Mouse (Mus musculus) embryonic facial prominence, embryonic 10.5 days (tissue): Measurements from ENCODE around the gene Rac3. TPM values are rescaled to one million over a fixed set of nuclear protein-coding genes. Genes with fewer than 3 reads are reported as not detected.
"Not testable (repeated sequence)": the region's sequence is repeated elsewhere in the genome, so short reads cannot be mapped to it uniquely, and the experiment has no call there.

Experiments used
- DNase-seq: peaks from one replicate; pipeline ENCODE4 v3.0.0-alpha.2; 2017; ENCODE audit warnings: low spot score
- H3K27ac ChIP-seq: fragments of 300-500 bp; sonication (generic); replicated peaks from 2 replicates; pipeline ENCODE4 v1.5.1; 2016; ENCODE audit warnings: mild to moderate bottlenecking
- H3K27me3 ChIP-seq: fragments of 300-500 bp; sonication (generic); replicated peaks from 2 replicates; pipeline ENCODE4 v1.6.1; 2016; ENCODE audit warnings: low read depth, mild to moderate bottlenecking; ENCODE audit not compliant: poor library complexity, severe bottlenecking
- H3K36me3 ChIP-seq: fragments of 300-500 bp; sonication (generic); replicated peaks from 2 replicates; pipeline ENCODE4 v1.6.1; 2016; ENCODE audit warnings: mild to moderate bottlenecking, moderate library complexity
- H3K4me1 ChIP-seq: fragments of 300-500 bp; sonication (generic); 2 replicates; pipeline ENCODE4 v1.6.1; 2016
- H3K4me3 ChIP-seq: fragments of 300-500 bp; sonication (generic); 2 replicates; pipeline ENCODE4 v1.5.1; 2016; ENCODE audit warnings: mild to moderate bottlenecking, moderate library complexity
- H3K9me3 ChIP-seq: fragments of 300-500 bp; sonication (generic); 2 replicates; pipeline ENCODE4 v1.6.1; 2016; ENCODE audit warnings: mild to moderate bottlenecking
- WGBS: fragments of 180-500 bp; shearing (Covaris S2); methylation state at CpG from one replicate; pipeline ENCODE4 v1.1.7; 2016; 5-methylcytosine and 5-hydroxymethylcytosine counted together
- polyA plus RNA-seq: library from polyadenylated mRNA; unstranded; fragments of >200 nt; fragmentation: Nextera tagmentation; extraction: Ambion mirVana; gene quantifications from 2 replicates; pipeline ENCODE4 v1.2.1, GENCODE M21; 2016

The Rac3 gene
- polyA plus RNA-seq, 1 experiment from 2014 or later, result 31.2 TPM

DNA sequence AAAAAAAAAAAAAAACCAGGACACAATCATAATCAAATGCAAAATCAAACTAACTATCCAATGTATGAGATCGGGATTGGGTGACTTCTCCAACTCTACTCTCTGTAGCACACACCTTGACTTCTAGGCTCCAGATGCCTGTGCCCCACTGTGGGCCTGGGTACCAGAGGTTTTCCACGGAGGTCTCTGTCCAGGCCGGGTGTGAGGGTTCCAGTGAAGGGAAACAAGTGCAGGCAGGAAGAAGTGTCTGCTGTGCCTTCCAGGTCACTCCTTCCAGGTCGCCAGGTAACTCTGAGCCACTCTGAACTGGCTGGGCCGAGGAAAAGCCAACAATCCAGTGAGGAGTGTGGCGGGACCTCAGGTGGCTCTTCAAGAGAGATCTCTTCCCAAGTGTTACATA lies 15.2 kb downstream of the Rac3 start:
- Histone ChIP-seq H3K9me3 (no peaks in the 10 kb centered on the region), H3K27me3 (peaks cover 7% of the 10 kb centered on the region), H3K27ac (no peak overlapping the region), H3K4me1 (peaks cover 3% of the 10 kb centered on the region; the same call in 1 of the 2 replicates), H3K4me3 (no peak overlapping the region), H3K36me3 (no peaks in the 10 kb centered on the region)
- DNase-seq, result no peak
- 77% methylated on average over 6 of the region's 6 CpGs for WGBS

DNA sequence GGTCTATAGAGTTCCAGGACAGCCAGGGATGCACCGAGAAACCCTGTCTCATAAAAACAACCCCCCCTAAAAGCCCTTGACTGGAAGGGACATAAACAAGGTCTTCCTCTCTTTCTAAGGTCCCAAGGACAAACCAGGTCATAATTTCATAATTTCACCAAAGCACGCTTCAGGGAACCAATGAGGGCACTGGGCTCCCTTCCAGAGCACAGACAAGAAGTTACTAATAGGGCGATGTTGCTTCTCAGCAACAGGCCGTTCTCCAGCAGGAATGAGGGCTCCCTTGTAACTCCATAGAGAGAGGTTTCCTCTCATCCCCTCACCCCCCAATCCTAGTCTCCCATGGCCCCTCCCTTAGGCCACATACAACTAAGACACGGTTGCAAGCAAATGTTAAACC lies 19.7 kb downstream of the Rac3 start:
- 92% methylated on average over 5 of the region's 5 CpGs for WGBS
- Histone ChIP-seq H3K4me1 (no peaks in the 10 kb centered on the region), H3K36me3 (no peaks in the 10 kb centered on the region)

GRCm38 (mm10) chr11:120744121-120744701 lies 22.9 kb downstream of the Rac3 start:
- DNase-seq, result no peak
- H3K4me3 ChIP-seq, result no peak overlapping the region
- H3K27me3 ChIP-seq, result no peaks in the 10 kb centered on the region
- no peak overlapping the region for H3K27ac ChIP-seq
- H3K9me3 ChIP-seq, result no peaks in the 10 kb centered on the region
- H3K4me1 ChIP-seq, result no peaks in the 10 kb centered on the region
- no peaks in the 10 kb centered on the region for H3K36me3 ChIP-seq
- WGBS, result 77% methylated on average over 7 of the region's 7 CpGs

More for the DNA sequence above, 19.7 kb downstream of the Rac3 start:
- Histone ChIP-seq H3K27me3 (no peaks in the 10 kb centered on the region), H3K27ac (no peak overlapping the region), H3K9me3 (no peaks in the 10 kb centered on the region), H3K4me3 (no peak overlapping the region)
- no peak for DNase-seq

DNA sequence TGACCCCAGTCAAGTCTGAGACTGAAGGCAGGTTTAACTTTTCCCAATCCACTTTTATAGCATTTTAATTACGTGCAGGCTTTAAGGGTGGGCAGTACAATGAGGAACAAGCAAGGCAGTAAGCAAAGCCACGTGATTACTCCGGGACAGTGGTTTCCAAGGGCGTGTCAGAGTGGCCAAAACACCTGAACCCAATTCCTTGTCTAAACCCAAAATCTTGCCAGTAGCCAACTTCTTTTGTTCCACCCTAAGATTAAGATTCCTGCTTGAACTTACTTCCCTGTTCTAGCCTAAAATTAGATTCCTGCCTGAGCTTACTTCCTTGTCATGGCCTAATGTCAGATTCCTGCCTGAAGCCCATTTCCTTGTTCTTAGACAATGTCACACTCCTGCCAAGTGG lies 26.7 kb downstream of the Rac3 start:
- Histone ChIP-seq H3K27me3 (0 out of 2 replicates have a peak, but pooled peaks cover 4% of the 10 kb centered on the region), H3K9me3 (no peaks in the 10 kb centered on the region), H3K27ac (no peak overlapping the region), H3K4me3 (no peak overlapping the region), H3K4me1 (no peaks in the 10 kb centered on the region), H3K36me3 (no peaks in the 10 kb centered on the region)
- 76% methylated on average over 4 of the region's 4 CpGs for WGBS
- DNase-seq, result no peak

DNA sequence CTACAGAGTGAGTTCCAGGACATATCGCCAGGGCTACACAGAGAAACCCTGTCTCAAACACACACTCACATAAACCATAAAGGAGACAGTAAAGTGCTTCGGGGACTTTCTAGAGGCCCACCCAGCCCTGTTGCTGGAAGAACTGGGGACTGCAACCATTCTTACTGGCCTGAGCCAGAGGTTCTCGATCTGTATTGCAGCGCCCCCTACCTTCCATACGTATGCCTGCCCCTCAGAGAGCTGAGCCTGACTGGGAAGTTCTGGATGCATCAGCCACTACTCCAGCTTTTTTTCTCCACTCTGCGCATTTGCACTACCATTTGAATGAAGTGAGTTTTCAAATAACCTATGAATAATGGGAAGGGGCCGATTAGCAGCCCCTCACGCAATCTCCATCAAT lies 28.2 kb downstream of the Rac3 start:
- Histone ChIP-seq H3K4me3 (no peak overlapping the region), H3K27me3 (0 out of 2 replicates have a peak, but pooled peaks cover 4% of the 10 kb centered on the region), H3K4me1 (no peaks in the 10 kb centered on the region), H3K36me3 (no peaks in the 10 kb centered on the region), H3K9me3 (no peaks in the 10 kb centered on the region), H3K27ac (no peak overlapping the region)
- 62% methylated on average over 8 of the region's 8 CpGs for WGBS
- no peak for DNase-seq

DNA sequence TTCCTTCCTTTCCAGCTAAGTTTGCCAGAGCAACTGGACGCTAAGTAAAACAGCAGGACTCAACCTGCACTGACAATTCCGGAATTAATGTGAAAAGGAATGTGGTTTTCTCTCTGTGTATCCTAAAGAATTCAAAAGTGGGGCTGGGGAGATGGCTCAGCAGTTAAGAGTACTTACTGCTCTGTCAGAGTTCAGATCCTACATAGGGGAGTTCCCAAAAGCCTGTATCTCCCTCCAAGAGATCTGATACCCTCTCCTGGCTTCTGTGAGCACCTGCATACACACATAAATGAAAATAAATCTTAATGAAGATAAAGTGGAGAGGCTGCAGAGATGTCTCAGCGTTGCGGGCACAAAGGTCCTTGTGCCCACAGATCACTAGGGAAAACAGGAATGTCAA lies 30.3 kb downstream of the Rac3 start:
- Histone ChIP-seq H3K36me3 (no peaks in the 10 kb centered on the region), H3K4me3 (no peak overlapping the region), H3K9me3 (peaks cover 3% of the 10 kb centered on the region), H3K27me3 (0 out of 2 replicates have a peak, but pooled peaks cover 4% of the 10 kb centered on the region), H3K27ac (no peak overlapping the region), H3K4me1 (no peaks in the 10 kb centered on the region)
- 69% methylated on average over 4 of the region's 4 CpGs for WGBS
- DNase-seq, result no peak

- no peak for DNase-seq
- Histone ChIP-seq H3K27me3 (peaks cover 30% of the 10 kb centered on the region), H3K36me3 (no peaks in the 10 kb centered on the region), H3K4me3 (no peak overlapping the region), H3K9me3 (peaks cover 41% of the 10 kb centered on the region), H3K27ac (no peak overlapping the region), H3K4me1 (no peaks in the 10 kb centered on the region)
- 93% methylated on average over 9 of the region's 9 CpGs for WGBS
Measured at GRCm38 (mm10) chr11:120760236-120760635, 39.0 kb downstream of the Rac3 start.

DNA sequence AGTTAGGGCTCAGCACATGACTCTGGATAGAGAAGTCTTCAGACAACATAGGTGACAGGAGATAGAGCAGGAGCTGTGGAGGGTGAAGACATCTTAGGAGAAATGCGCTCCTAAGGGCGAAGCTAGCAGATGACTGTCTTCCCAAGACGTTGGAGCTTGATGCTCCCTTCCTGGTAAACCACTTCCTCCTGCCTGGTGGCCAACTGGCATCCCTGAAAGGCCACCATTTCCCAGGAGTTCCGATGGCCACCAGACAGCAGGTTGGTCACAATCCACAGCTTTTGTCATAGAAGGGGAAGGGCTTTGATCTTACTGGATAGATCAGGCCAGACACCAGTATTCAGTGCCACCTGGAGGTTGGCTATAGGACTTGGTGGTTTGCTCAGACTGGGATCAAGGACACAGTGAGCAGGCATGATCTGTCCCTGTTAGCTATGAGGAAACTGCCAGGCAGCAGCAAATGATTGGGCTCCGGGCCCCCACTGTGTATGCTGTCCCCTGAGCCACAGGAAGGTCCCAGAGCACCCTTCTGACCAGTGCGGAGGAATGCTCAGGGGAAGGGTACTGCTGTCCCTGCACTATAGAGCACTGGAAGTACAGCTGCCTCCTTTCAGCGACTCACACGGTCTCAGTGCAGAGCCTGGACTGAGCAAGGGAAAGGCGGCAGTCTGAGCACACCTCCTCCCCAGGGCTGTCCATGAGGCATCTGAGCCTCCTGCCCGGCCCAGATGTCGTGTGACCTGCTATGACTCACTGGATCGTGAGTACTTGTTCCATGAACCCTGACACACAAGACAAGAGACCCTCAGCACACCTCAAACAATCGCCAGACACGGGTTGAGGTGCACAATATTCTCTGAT lies 40.8 kb downstream of the Rac3 start:
- 73% methylated on average over 14 of the region's 14 CpGs for WGBS
- Histone ChIP-seq H3K4me3 (peak overlapping the region; percentile 34; the same call in 1 of the 2 replicates), H3K27ac (no peak overlapping the region), H3K9me3 (peaks cover 34% of the 10 kb centered on the region), H3K27me3 (peaks cover 35% of the 10 kb centered on the region), H3K36me3 (no peaks in the 10 kb centered on the region), H3K4me1 (no peaks in the 10 kb centered on the region)
- DNase-seq, result no peak

DNA sequence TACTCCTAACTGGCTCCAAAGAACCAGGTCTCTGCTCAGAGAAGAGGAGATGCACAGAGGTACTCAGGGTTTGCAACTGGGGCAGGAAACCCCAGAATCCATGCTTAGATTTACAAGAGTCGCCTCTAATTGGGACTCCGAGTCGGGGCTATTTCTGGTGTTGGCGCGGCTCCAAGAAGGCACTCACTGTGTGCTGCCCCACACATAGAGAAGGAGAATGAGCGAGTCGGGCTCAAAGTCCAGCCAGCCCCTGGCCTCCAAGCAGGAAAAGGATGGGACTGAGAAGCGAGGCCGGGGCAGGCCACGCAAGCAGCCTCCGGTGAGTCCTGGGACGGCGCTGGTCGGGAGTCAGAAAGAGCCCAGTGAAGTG lies 41.4 kb downstream of the Rac3 start, which contains the start of gene Hmga1b:
Gene Hmga1b, plus strand, starts transcription at position 123 of the 370 bp plus-strand sequence.
- Histone ChIP-seq H3K4me3 (peak within 1 kb of the TSS; percentile 34; the same call in 1 of the 2 replicates), H3K9me3 (peaks cover 28% of the 10 kb centered on the region), H3K27me3 (peaks cover 35% of the 10 kb centered on the region)
- not testable (repeated sequence) for H3K27ac ChIP-seq, H3K4me1 ChIP-seq, DNase-seq, H3K36me3 ChIP-seq
- 22% methylated on average over 14 of the region's 14 CpGs for WGBS

GRCm38 (mm10) chr11:120763121-120763999 lies 42.1 kb downstream of the Rac3 start:
- Histone ChIP-seq H3K27me3 (peaks cover 35% of the 10 kb centered on the region), H3K4me3 (peak overlapping the region; percentile 34; the same call in 1 of the 2 replicates), H3K9me3 (peaks cover 21% of the 10 kb centered on the region)
- 10% methylated on average over 11 of the region's 23 CpGs for WGBS
- H3K36me3 ChIP-seq, DNase-seq, H3K4me1 ChIP-seq, H3K27ac ChIP-seq: not testable (repeated sequence)

- 78% methylated on average over 3 of the region's 7 CpGs for WGBS
- H3K36me3 ChIP-seq, H3K4me1 ChIP-seq, H3K9me3 ChIP-seq, H3K4me3 ChIP-seq, DNase-seq, H3K27ac ChIP-seq: not testable (repeated sequence)
- H3K27me3 ChIP-seq, result peaks cover 26% of the 10 kb centered on the region
Measured at GRCm38 (mm10) chr11:120767023-120767422, 45.8 kb downstream of the Rac3 start.

DNA sequence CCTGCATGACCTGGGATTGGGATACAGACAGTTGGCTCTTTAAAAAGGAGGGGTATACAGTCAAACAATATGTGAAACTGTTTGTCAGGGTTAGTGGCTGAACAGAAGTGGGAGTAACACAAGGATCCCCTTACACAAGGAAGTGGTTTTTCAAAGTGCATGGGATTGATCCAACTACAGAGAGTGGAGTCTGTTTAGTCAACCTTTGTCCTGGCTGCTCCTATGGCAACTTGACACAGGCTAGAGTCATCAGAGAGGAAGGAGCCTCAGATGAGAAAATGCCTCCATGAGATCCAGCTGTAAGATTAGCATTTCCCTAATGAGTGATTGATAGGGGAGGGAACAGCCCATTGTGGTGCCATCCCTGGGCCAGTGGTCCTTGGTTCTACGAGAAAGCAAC lies 46.9 kb downstream of the Rac3 start:
- Histone ChIP-seq H3K27ac (no peak overlapping the region), H3K4me1 (no peaks in the 10 kb centered on the region), H3K36me3 (no peaks in the 10 kb centered on the region), H3K4me3 (no peak overlapping the region), H3K27me3 (peaks cover 14% of the 10 kb centered on the region), H3K9me3 (no peaks in the 10 kb centered on the region)
- 78% methylated on average over 1 of the region's 1 CpGs for WGBS
- DNase-seq, result no peak
